Mouse (Mus musculus) stomach, postnatal 0 days (tissue): ENCODE data around the gene Stard5.

ENCODE experiments used
- CTCF ChIP-seq: IDR thresholded peaks from 2 replicates; pipeline ENCODE4 v1.5.1; 2016; ENCODE audit warnings: antibody characterized with exemption, low read depth, mild to moderate bottlenecking, moderate library complexity
- EP300 ChIP-seq: optimal IDR thresholded peaks from 2 replicates; pipeline ENCODE3; 2016; ENCODE audit warnings: antibody characterized with exemption

- TF ChIP-seq CTCF: no peak
- no peak for TF ChIP-seq EP300
Observed at GRCm38 (mm10) chr7:83640581-83640980, 8.8 kb downstream of the Stard5 start.
